In genomic region chr12:41878972-41879371, GRCm38 (mm10) we compare ENCODE assay signal across 19 mouse cellular contexts.
DNase-seq lines count a peak whose midpoint lies in the region; ATAC-seq and TF ChIP-seq lines count a peak whose summit lies in the region.
"Had no signal": no experiment of that assay in that cellular context is flagged by ENCODE, and none has a peak within 500 bp of the region (broad histone marks: within the 10 kb centered on the region; RNA-seq: fewer than 3 reads in every experiment).

No protein-coding gene starts in this region.

- intact Hi-C loops in gastrocnemius, postnatal 14 days (cut with DNase I; ENCODE audit: low total_unique reads), result no loop called here

- WGBS in midbrain, embryonic 11.5 days, result 85% methylated on average over 1 of the region's 1 CpGs
- 84% methylated on average over 1 of the region's 1 CpGs for WGBS in midbrain, embryonic 14.5 days

- DNase-seq in midbrain, embryonic 11.5 days (ENCODE audit: low spot score, missing footprints), result peak; percentile 57
- DNase-seq in midbrain, embryonic 14.5 days, result no peak
- DNase-seq in MEL (ENCODE audit: low read depth, low spot score), result no peak
- DNase-seq in gastrocnemius, postnatal 14 days, result no peak
- DNase-seq: adrenal gland, adult 2 months; adrenal gland, adult 8-10 months; adrenal gland, postnatal 10 days; adrenal gland, postnatal 14 days; adrenal gland, postnatal 25 days; adrenal gland, postnatal 36 days; cerebellum, adult 11 months; cerebellum, adult 11-12 months; cerebellum, adult 18-20 months; cerebellum, adult 2 months had no signal

- TF ChIP-seq RAD21 in MEL (IDR thresholded peaks at IDR 0.05; ENCODE audit: low read depth, low read length), result no peak

- no peaks in the 10 kb centered on the region for H3K4me1 ChIP-seq in midbrain, embryonic 11.5 days (ENCODE audit: control insufficient read depth, insufficient read depth, low read length)
- no peaks in the 10 kb centered on the region for H3K4me1 ChIP-seq in midbrain, embryonic 14.5 days (ENCODE audit: control insufficient read depth, insufficient read depth, low read length)
- H3K4me1 ChIP-seq in MEL (ENCODE audit: control insufficient read depth in 1 of 2, insufficient read depth in 2 of 2, low read length in 2 of 2), result peaks cover 16 to 30% of the 10 kb centered on the region in 2 experiments

- no peak for ATAC-seq in midbrain, embryonic 11.5 days (ENCODE audit: low FRiP score)
- ATAC-seq in midbrain, embryonic 14.5 days (ENCODE audit: low FRiP score, low TSS enrichment), result no peak
- ATAC-seq: activated CD4-positive, CD25-positive, alpha-beta regulatory T cell, adult 4 months; CD4-positive, CD25-positive, alpha-beta regulatory T cell, adult 4 months had no signal

- TF ChIP-seq CTCF in MEL (IDR thresholded peaks at IDR 0.05 in 2 of 3, conservative IDR thresholded peaks at IDR 0.05 in 1 of 3; ENCODE audit: control insufficient read depth in 1 of 3, insufficient read depth in 1 of 3, low read depth in 2 of 3, low read length in 3 of 3, poor library complexity in 1 of 3, severe bottlenecking in 1 of 3), result no peak

- H3K9me3 ChIP-seq in midbrain, embryonic 11.5 days (ENCODE audit: control insufficient read depth, low read length), result no peaks in the 10 kb centered on the region
- no peaks in the 10 kb centered on the region for H3K9me3 ChIP-seq in midbrain, embryonic 14.5 days (ENCODE audit: control insufficient read depth, low read length)
- no peaks in the 10 kb centered on the region for H3K9me3 ChIP-seq in MEL (replicated peaks; ENCODE audit: insufficient read depth, low read length)
- H3K9me3 ChIP-seq: G1E had no signal

- no peak overlapping the region for H3K4me3 ChIP-seq in midbrain, embryonic 11.5 days (ENCODE audit: low read depth, low read length)
- no peak overlapping the region for H3K4me3 ChIP-seq in midbrain, embryonic 14.5 days (replicated peaks; ENCODE audit: low read depth, low read length)
- H3K4me3 ChIP-seq in MEL (ENCODE audit: control insufficient read depth in 1 of 2, insufficient read depth in 1 of 2, low read depth in 2 of 2, low read length in 2 of 2), result peak overlapping the region in 1 of 2 experiments; percentile 33; a peak in 1 of 4 replicates

- no peak overlapping the region for H3K9ac ChIP-seq in midbrain, embryonic 11.5 days (ENCODE audit: low read length)
- no peak overlapping the region for H3K9ac ChIP-seq in midbrain, embryonic 14.5 days (replicated peaks; ENCODE audit: low read length)
- peak overlapping the region; percentile 27; the same call in 1 of the 2 replicates for H3K9ac ChIP-seq in MEL (ENCODE audit: control insufficient read depth, low read depth, low read length, poor library complexity, severe bottlenecking)

- H3K36me3 ChIP-seq in midbrain, embryonic 11.5 days (ENCODE audit: control insufficient read depth, insufficient read depth, low read length), result no peaks in the 10 kb centered on the region
- H3K36me3 ChIP-seq in midbrain, embryonic 14.5 days (ENCODE audit: control insufficient read depth, insufficient read depth, low read length), result no peaks in the 10 kb centered on the region
- peaks cover 0 to 46% of the 10 kb centered on the region in 2 experiments; a peak in 2 of 4 replicates for H3K36me3 ChIP-seq in MEL (ENCODE audit: control insufficient read depth in 1 of 2, insufficient read depth in 2 of 2, low read length in 2 of 2)
- H3K36me3 ChIP-seq: G1E had no signal

- no peaks in the 10 kb centered on the region for H3K79me2 ChIP-seq in MEL (ENCODE audit: control insufficient read depth, insufficient read depth, low read length, poor library complexity)

- TF ChIP-seq EP300 in MEL (IDR thresholded peaks at IDR 0.05; ENCODE audit: low read depth in 1 of 2, low read length in 2 of 2), result no peak

- no peak overlapping the region for H3K4me2 ChIP-seq in midbrain, embryonic 11.5 days
- no peak overlapping the region for H3K4me2 ChIP-seq in midbrain, embryonic 14.5 days (ENCODE audit: low read length)

- TF ChIP-seq POLR2A in MEL (IDR thresholded peaks at IDR 0.05; ENCODE audit: control insufficient read depth in 1 of 2, insufficient read depth in 1 of 2, low read depth in 1 of 2, low read length in 2 of 2, poor library complexity in 1 of 2), result no peak

- no peaks in the 10 kb centered on the region for H3K27me3 ChIP-seq in midbrain, embryonic 11.5 days (ENCODE audit: control insufficient read depth, insufficient read depth, low read length)
- no peaks in the 10 kb centered on the region for H3K27me3 ChIP-seq in midbrain, embryonic 14.5 days (ENCODE audit: control insufficient read depth, insufficient read depth, low read length)
- H3K27me3 ChIP-seq in MEL (ENCODE audit: control insufficient read depth in 1 of 2, insufficient read depth in 2 of 2, low read length in 2 of 2), result no peaks in the 10 kb centered on the region
- H3K27me3 ChIP-seq: CH12.LX, Patski had no signal

- no peak overlapping the region for H3K27ac ChIP-seq in midbrain, embryonic 11.5 days (ENCODE audit: low read depth, low read length)
- H3K27ac ChIP-seq in midbrain, embryonic 14.5 days (replicated peaks; ENCODE audit: low read depth, low read length), result no peak overlapping the region
- H3K27ac ChIP-seq in MEL (ENCODE audit: control insufficient read depth, low read depth, low read length), result peak overlapping the region; percentile 87

TF ChIP-seq in MEL, 35 proteins besides CTCF, POLR2A, EP300 and RAD21:
- peak; percentile 63; the same call in 1 of the 2 replicates for TF ChIP-seq ZNF384 (IDR thresholded peaks at IDR 0.05; ENCODE audit: low read depth, low read length)
- TF ChIP-seq ZKSCAN1 (IDR thresholded peaks at IDR 0.05; ENCODE audit: low read depth, low read length), result no peak
- 0 out of 2 replicates have a peak, but pooled peaks have one; percentile 9 for TF ChIP-seq HCFC1 (IDR thresholded peaks at IDR 0.05; ENCODE audit: low read depth, low read length)
